Mouse (Mus musculus) adipocyte (in vitro differentiated cells): Measurements from ENCODE around the gene Map3k1.

ENCODE experiments used
- DNase-seq: peaks from one replicate; pipeline ENCODE4 v3.0.0-alpha.2; 2016; ENCODE audit warnings: low spot score

Gene Map3k1

DNA sequence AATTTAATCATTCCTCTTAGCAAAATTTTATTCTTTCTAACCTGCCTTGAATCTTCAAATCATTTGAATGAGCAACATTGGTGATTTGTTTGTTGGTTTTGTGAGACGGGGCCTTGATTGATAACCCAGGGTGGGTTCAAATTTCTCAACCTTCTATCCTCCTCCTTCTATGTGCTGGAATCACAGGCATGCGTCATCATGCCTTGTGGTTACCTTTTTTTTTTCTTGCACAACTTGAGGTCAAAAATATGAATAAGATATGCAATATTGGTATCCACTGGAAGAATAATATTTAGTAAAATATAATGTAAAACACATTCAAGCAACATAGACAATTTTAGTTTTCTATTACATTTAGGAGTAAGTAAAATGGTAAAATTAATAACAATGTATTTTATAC, 3.9 kb upstream of the Map3k1 start:
- DNase-seq = no peak

DNA sequence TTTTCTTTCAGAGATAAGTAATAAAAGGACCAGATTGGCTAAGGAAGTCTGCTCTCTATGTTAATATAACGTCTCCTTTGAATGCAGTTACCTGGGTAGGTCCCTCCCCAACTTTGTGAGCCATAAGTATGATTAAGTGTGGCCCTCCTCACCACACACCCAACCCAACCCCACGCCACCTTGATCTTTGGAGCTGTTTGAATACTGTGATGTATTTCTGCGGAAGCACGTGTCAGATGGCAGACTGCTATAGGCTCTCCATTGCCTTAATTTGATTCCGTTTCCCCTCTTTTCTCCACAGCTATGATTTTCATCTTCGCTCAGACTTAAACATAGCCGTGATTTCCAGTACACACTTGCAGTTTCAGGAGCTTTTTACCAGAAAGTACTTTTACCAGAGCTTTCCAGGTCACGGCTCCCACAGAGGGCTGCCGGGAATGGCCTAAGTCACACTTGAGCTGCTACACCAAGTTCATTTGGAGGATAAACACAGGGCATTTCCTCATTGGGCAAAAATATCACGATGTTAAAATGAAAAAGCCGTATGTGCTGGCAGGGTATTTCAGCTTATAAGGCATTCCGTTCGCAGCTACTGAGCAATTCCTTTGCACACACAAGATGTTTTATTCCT, 2.3 kb upstream of the Map3k1 start:
- no peak for DNase-seq

DNA sequence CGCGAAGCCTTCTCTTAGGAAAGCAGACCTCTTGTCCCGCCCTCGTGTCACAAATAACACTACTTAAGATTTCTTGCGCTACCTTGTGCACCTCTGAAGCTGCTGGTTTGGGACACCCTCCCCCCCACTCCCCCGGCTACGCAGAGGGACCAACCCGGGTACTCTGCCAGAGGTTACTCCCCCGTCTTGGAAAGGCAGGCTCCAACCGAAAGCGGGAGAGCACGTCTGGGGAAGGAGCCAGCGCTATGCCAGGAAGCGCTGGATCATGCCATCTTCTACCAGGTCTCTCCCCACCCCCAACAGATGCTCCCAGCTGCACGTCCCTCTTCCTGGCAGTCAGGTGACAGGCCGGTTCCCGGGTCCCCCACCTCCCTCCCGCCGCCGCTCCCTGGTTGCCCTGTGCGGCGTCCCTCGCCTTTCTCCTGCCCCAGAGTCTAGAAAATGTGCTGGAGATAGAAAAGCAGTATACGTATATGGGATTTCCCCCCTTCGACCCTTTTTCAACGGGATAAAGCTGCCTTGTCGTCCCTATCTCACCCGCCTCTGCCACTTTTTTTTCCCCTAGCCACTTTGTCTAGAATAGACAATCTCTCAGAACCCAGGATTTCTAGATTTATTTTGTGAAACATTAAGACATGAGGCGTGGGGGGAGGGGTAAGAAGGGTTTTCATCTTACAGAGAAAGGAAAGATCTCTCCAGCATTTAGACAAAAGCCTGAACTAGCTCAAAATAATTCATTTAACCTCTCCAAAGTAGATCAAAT, 854 bp upstream of the Map3k1 start:
- DNase-seq = peak; percentile 26

DNA sequence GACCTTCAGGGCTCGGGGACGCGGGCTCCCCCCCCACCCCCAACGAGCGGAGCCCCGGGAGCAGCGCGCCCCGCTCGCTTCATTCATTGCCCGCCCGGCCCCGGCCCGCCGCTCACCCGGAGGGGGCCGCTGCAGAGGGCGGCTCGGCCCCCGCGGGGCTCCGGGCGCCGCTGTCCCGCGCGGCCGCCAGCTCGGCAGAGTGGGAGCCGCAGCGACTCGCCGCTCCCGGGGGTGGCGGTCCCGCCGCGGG, 481 bp downstream of the Map3k1 start:
- DNase-seq = no peak

DNA sequence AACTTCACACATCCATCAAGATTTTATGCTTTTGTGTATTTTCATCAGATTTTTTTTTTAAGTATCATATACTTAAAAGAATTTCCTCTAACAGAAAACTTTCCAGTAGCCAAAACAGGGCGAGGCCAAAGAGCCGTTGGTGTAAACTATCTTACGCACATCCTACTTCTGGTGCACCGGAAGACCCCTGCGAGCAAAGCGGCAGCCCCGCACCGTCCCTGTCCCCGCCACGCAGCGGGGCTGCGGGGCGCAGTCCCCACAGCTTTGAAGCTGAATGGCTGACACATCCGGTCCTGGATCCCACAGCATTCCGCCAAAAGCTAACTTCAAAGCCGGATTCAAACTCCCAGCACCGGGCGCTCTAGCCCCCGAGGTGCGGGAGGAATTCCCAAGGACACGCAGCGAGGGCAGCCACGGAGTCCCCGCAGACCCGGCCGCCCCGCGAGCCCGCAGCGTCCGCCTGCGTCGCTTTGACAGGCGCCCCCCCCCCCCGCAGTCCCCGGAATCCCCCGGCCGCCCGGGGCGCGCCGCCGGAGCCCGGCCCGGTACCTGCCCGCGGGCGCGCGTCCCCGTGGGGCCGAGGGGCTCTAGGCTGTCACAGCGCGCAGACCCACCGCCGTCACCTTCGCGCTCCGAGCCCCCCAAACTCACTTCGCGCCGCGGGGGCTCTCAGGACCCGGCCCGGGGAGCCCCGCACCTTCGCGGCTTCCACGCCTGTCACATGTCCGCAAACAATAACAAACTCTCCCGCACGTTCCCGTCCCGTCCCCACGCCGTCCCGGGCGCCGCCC, 1.0 kb downstream of the Map3k1 start:
- no peak for DNase-seq

DNA sequence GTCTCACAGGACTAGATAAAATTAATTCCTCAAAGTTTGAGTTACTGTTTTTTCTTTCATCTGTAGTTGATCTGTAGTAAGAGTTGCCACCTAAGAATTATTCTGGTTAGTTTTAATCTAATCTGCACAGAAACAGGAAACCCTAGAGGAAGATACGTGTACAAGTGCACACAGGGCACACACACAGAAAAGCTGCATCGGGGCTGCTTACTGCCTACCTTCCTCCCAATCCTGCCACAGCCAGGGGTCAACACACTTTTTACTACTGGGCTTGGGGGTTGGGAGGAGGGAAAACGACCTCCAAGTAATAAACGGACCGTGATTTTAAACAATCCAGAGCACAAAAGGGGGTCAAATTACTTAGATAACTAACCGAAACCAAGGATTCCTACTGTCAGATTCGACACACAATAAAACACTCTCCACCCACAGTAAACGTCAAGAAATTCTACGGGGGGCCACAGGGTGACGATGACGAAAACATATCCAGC, 1.6 kb downstream of the Map3k1 start:
- DNase-seq = no peak

DNA sequence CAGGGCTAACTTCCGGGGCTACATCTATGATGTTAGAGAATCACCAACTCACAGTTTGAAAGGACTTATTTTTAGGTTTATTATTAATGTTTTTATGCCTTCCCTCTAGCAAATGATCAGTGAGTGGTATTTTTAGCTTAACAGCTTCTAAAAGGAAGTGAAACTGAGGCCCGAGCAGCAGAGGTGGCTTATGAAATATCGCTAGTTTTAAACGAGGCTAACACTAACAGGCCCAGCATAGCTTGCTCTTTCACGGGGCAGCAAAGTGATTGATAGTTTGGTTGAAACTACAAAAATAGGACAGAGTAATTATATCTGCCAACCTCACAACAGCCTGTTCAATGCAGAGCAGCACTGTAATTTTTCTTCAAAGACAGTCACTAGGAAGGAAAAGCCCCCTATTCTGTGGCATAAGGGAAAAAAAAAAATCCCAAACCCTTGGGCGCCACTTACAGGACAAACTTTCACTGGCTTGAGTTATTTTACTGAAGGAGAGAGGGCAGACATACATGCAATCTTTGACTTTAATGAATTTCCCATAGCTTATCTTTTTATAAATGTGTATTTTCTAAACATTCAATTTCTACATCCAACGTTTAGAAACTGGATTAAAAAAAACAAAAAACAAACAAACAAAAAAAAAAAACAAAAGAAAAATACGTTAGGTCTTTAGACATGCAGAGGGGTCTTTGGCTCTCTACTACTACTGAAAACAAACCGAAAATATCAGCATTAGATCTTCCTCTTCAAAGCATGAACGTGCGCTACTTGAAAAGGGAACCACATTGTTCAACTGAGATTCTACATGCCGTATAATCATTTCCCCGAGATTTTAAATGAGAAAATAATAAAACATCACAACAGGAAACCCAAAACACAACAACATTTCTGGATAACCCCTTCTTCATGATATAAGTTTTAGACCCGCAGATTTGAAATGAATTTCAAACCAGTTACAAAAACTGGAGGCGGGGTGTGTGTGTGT, 2.8 kb downstream of the Map3k1 start:
- no peak for DNase-seq

DNA sequence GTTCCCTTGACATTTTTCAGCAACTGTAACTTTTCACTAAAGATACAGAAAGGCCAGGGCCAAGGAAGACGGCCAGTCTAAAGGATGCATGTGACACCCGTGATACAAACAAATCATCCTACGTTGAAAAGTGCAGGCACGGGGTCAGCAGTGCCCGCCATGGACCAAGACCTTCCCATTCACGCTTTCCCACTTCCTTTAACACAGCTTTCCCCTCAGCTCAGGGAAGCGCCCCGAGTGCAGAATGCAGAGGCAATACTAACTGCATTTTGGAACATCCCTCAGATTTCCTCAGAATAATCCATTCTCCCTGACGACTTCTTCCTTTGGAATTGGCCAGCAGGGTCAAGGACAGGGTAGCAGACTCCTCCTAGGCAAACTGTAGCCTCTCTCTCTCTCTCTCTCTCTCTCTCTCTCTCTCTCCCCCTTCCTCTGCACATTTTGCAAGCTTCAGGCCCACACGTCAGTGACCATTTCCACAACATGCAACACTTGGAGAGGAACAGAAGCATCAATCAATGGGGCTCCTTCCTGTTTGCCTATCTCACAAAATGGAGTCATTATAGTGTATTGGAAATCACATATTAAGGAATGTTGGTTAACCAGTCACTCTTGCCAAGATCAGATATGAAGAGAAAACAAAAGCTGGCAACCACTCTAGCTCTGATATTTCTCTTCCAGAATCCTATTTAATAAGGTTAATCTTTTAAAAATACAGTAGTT, 3.7 kb downstream of the Map3k1 start:
- peak; percentile 35 for DNase-seq

DNA sequence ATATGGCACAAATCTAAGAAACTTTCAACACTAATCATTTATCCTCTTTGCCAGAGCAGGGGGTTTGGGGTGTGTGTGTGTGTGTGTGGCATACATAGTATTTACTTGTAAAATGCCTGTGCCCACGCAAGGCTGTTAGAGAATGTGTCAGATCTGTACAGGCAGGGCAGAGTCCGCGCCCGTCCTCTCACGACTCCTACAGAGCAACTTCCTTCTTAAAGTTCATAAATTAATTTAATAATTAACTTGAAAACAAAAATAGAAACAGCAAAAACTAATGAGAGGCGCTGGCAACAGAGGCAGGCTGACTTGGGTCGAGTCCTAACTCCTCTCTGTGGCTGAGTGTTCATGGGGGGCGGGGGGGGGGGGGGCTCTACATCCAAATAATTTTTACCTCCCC, 4.6 kb downstream of the Map3k1 start:
- no peak for DNase-seq

DNA sequence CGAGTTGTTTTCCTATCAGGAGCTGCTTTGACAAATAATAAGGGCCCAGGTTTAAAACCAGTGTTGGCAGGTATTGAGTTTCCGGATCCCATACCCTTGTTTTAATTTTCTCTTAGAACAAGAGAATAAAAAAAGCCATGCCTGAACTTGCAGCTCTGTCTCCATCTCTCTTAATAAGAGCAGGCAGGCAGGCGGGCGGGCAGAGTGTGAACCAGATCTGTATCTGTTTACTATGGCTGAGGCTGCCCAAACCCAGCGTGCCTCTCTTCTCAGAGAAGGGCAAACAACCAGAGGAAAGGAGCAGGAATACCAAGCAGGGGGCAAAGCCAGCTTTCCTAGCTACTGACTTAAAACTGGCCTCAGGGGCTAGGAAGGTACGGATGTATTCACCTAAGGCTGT, 5.3 kb downstream of the Map3k1 start:
- DNase-seq = no peak

DNA sequence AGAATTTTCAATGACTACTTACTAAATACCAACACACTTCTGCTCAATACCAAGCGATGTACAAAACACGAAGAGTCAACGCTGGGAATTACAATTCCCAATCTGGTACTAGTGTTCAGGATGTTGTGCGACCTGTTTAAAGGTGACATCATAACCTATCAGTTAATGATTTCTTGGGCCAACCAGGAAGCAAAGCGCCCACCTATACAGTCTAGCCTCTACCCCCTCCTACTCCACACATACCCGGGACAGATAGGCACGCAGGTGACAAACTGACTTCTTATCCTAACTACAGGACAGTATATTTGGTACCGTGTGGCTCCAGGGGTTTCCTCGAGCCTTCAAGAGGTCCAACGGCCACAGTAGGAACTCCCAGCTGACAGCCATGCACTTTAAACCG, 5.9 kb downstream of the Map3k1 start:
- no peak for DNase-seq

DNA sequence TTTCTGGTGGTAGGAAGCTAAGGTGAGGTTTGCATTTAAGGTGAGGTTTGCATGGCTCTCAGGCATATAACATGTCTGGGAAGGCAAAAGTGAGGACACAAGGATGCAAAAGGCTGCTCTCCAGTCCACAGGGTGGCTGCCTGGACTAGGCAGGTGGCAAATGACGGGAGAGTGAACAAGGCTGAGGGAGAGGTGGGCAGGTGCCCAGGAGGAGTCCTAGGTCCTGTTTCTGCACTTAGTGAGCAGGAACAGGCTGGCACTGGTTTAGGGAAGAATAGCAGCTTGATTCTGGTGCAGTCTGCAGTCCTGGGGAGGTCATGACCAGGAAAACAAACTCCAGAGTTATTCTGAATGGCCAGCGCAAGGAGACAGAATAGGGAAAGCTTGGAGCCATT, 6.5 kb downstream of the Map3k1 start:
- no peak for DNase-seq

DNA sequence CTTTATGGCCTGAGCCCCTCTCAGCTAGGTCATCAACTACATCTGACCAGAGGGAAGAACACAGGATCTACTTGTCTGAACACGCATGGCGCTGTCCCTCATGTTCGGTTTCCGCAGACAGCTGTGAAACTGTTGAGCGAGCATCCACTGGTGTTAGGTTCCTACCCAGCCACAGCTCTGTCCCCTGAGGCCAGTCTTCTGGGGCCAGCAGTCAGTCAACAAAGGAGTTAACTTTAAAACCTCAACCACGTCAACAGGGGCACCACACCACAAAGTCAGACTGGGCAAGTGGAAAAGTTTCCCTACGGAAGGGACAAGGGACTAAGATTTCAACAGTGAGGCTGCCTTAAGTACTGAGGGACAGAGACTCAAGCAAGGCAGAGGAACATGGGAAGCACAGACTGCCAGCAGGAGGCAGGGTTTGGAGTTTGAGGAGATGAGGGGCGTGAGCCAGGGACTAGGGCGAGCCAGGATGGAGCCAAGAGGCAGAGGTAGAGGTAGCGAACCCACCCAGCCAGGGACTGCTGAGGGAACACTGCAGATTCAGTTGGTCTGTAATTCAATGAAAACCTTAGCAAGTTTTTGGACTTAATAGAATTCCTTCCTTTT, 7.0 kb downstream of the Map3k1 start:
- no peak for DNase-seq

DNA sequence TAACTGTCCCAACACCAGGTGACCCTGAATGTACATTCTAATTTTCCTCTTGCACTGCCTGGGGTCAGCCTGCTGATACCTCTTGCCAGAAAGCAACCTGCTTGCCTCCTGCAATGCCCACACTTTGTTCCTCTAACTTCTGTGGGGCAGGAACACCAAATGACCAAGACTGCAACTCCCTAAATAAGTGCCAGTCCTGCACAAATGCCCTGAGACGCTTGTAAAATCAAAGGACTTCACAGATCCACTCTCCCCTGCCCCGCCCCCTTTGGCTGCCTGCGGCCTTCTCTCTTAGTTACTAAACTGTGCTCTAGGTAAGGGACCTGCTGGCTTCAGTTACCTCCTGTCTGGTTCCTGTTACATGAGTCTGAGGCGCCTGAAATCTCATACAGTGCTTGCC, 7.9 kb downstream of the Map3k1 start:
- no peak for DNase-seq

DNA sequence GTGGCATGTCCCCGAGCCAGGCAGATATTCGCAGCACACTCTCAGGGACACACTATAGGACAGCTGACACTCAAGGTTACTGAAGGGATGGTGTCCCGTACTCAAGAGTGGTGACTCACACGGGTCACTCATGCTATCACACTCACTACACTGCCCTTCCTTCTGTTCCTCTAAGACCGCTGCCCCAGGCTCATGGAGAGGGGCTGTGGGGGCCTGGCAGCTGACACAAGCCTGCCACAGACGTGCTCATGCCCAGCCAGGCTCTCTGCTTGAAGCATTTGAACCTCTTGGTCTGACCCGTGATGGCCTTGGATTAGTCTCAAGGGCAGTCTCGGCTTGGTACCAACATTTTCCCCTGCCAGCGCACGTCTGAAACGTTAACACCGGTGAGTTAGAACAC, 10.7 kb downstream of the Map3k1 start:
- no peak for DNase-seq

DNA sequence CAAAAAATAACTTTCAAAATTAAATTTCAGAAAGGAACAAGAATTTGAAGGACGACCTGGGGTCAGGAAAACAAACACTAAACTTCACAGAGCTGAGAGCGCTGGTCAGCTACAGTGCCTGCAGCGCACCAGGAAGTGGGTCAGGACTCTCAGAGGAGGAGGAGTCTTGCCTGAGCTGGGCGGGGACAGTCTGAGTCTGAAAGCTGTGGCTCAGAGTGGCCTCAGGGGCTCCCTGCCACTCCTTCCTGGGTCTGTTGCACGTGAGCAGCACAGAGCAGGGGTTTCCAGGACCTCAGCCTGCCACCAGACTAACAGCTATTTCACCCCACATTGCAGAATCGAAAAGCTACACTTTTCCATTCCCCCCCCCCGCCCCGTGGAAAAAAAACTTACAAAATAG, 11.8 kb downstream of the Map3k1 start:
- DNase-seq = no peak

DNA sequence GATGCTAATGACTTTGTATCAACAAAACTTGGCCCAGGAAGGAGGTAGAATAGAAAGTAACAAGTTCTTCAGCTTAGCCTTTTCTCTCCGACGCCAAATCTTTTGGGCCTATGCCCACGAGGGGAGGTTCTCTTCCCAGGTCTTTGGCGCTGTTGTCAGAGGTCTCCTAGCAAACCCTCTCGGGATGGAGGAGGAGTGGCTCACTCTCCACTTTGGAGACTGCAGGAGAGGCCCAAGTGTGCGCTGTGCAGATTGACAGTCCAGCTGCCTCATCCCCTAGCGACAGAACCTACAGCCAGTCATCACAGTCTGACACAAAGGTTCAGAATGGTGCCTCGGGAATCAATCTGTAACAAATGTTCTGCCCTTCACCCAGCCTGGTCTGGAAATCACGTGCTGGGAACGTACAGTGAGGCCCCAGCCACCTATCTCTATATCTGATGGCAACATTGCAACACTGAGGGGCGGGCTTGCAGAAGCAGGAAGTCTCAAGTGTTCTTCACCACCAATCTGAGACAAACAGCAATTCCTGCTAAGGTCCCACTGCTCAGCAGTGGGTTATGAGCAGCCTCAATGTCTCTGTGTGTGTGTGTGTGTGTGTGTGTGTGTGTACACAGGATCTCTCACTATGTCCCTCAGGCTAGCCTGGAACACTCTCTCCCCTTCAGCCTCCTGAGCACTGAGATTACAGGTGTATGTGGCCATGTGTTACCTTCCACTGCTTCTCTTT, 12.4 kb downstream of the Map3k1 start:
- DNase-seq = no peak

DNA sequence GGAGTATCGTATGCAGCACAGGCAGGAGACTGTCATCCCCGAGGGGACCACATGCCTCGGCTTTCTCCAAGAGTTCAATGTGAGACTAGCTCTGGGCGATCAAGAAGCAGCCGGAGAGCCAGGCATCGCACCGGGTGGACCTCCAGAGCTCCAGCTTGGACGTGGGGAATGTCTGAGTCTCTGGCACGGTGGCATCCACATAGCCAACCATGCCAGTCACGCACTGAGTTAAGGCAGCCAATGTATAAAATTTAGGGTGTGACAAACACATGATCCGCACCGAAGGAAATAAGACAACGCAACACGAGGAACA, 15.9 kb downstream of the Map3k1 start:
- DNase-seq = no peak

DNA sequence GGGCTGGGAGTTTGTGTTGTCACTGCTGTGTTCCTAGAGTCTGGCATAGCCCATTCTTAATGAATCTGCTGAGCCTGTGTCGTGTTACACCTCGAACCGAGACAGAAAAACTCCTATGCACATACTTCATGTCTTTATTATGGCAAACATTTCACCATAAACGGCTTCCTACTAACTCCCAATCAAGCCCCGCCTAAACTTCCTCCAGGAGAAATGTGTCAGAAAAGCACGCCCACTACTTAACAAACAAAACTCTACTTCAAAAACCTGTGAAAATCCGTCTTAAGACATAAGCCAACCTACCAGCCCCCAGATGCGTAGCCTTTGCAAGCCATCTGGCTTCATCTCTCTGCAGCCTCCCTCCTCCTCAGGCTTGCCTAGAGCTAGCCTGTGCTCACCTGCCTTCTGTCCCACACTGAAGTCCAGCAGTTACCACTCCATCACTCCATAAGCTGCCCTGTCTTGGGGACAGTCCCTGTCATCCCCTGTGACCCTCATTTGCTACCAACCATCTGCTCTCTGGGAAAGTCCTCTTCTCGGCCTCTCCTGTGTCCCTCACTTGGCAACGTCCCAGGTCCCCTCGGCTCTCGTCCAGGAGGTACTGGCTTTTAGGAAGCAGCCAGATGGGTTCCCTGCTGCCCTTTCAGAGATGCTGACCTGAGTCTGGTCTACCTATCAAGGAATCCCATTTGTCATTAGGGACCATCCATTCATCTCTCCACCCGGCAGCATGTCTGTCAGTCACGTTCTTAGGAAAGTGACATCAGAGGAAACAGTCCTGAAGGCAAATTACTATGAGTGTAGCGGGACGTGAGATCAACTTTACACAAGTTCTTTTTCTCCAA, 16.4 kb downstream of the Map3k1 start:
- DNase-seq = no peak

DNA sequence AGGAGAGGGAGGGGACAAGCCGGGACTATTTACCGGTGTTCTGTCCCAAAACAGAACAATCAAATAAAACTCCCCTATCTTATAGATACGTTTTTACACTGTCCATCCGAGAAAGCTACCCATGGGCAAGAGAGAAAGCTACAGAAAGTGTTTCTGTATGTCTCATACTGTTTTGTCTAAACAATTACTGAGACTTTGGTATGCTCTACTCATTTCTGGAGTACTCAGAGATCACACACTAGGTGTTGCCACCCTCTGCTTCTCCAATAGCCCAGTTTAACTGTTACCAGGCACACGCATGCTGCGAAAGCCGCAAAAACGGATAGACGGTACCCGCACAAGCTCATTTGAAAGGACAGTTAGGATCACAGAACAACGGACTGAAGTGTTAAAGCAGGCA, 17.2 kb downstream of the Map3k1 start:
- DNase-seq = no peak
